Mouse (Mus musculus): ENCODE measurements around the gene Chd6.

The Chd6 gene

DNA sequence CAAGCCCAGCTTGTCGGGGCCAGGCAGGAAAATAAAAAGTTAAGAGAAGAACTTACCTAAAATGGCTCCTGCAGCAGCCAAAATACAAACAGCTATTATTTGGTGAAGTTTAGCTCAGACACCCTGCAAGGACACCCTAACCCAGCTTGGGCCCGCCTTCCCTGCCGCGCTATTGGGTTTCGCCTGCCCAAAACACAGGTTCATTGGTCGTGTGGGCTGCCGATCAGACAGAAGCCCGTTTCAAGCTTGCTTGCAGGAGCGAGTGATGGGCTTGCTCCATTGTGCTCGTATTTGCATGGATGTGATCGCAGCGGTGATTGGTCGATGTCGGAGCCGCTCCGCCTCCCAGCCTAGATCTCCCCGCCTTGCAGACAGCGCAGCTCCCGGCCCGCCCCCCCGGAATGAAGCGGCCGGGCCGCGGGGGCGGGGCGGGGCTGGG lies at the start of gene Chd6:
Chd6 (minus strand) TSS at position 143 of the 439 bp plus-strand sequence.
- DNase-seq (ENCODE audit: low spot score): peak; percentile 98

- DNase-seq (ENCODE audit: low spot score): no peak
Measured at GRCm38 (mm10) chr2:161150004-161150842, 41.3 kb upstream of the Chd6 start.

- DNase-seq (ENCODE audit: low spot score): no peak
Measured at GRCm38 (mm10) chr2:161148428-161149020, 39.6 kb upstream of the Chd6 start.

GRCm38 (mm10) chr2:161147656-161148427 lies 39.0 kb upstream of the Chd6 start:
- DNase-seq (ENCODE audit: low spot score): no peak

GRCm38 (mm10) chr2:161144799-161145198 lies 35.9 kb upstream of the Chd6 start:
- no peak for DNase-seq (ENCODE audit: low spot score)

DNA sequence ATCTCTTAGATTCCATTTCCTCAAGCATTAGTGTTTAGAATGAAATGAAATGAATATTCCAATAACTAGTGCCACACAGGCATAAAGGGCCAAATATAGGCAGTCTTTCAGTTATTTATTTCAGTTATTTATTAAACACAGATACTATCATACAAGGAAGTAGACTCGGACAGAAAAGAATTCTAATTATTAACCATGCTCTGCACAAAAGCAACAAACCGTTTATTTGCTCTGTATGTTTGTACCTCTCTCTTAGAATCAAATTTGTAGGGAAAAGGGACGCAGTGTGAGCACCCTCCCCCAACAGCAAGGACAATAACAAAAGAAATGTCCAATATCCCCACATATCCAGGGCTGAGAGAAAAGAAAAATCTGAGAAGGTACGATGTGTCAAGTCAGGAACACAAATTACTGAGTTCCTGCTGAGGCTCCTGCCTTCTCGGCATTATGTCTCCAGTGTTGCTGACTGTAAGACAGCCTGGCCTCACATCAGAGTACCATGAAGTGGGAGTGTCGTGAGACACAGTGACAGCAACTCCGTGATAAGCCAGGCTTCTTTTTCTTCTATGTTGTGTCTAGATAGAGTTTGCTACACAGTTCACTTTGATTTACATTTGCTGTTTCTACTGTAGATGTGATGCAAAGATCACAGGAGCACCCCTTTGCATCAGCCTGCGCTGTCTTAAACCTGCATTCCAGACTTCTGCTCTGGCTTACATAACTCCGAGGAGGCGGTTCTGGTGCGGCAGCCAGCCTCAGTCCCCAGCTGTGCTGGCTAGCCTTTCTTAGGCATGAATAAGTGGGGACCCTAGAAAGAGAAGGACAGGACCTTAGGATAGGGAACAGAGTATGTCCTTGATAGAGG lies 30.0 kb upstream of the Chd6 start:
- DNase-seq (ENCODE audit: low spot score): no peak

DNA sequence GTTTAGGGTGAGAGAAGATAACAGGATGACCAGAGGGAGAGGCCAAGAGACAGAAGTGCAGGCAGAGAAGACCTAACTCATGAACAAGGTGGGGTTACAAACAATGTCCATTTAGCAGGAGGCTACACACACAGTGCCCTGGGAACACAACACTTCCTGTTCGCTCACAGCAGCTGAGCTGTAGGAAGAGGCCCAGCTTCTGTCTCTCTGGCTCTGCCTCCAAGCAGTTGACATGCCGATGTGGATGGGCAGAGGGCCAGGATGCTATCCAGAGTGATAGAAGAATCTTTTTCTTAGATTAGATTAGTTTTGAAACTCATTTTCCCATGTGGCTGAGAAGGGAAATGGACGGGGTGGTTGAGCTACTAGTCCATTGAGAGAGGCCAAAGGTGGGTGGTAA lies 28.1 kb upstream of the Chd6 start:
- DNase-seq (ENCODE audit: low spot score): no peak

DNA sequence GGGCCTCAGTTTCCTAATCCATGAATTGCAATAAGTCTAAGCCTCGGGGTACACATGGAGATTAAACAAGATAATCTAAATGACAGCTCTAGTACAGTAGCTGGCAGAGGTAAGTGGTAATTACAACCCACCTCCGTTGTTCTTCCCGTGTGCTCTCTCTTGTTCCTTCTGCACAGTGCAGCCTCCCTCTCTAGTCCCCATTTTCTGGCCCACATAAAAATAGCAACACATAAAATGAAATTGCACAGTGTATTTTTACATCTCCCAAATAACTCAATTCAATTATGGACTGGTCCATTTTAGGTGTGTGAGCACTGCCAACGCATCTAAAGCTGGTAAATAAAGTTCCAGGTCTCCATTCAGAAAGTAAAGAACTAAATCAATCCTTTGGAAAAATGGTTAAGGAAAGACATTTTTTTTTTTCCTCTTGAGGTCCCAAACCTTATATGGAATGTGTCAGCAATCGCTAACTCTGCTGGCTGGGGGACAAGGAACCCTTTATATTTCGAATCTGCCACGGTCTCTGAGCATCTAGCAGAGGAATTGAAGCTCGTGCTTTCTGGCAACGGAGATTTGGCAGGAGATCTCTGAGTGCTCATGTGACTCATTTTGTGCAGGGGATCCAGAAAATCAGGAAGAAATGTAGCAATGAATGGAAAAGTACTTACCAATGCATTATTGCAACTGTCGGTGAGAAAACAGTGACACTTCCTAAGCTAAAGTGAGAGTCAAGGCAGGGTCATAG lies 19.7 kb upstream of the Chd6 start:
- DNase-seq (ENCODE audit: low spot score): no peak

DNA sequence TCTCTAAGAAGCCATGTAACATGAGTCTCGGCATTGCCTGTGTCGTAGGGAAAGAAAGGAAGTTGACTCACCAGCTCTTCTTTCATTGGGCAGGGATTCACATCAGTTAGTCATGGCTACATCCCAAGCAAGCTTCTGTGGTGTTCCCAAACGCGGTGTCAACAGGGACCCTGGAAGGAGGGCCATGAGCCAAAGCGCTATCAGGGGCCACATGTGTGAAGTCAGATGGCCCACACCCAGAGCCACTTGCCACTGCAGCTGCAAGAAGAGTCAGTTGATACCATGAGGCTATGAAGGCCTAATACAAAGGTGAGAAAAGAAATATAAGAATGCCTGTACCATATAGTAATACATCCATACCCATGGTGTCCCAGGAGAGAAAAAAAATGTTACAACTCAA lies 3.1 kb upstream of the Chd6 start:
- no peak for DNase-seq (ENCODE audit: low spot score)

GRCm38 (mm10) chr2:161109398-161109821 lies 535 bp upstream of the Chd6 start:
- DNase-seq (ENCODE audit: low spot score): no peak

GRCm38 (mm10) chr2:161108085-161108927 lies 569 bp downstream of the Chd6 start:
- no peak for DNase-seq (ENCODE audit: low spot score)

DNA sequence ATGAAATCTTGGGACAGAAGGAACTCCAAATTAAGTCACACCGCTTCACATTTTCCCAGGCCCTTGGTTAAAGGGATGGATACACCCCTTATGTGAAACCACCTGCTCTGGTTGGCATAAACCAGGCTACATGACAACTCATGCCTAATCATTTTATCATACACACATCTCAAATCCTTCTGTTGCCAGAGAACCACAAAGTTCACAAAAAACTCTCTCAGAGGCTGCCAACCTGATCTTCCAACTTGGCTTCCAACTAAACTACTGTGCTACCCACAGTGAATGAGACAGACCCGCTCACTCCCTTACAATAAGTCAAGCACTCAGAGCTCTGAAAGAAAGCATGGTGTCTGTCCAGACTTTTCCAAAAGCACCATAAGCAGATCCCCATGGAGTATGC lies 1.6 kb downstream of the Chd6 start:
- no peak for DNase-seq (ENCODE audit: low spot score)

GRCm38 (mm10) chr2:161103769-161104168 lies 5.1 kb downstream of the Chd6 start:
- DNase-seq (ENCODE audit: low spot score): no peak

GRCm38 (mm10) chr2:161102102-161102501 lies 6.8 kb downstream of the Chd6 start:
- DNase-seq (ENCODE audit: low spot score): no peak

- no peak for DNase-seq (ENCODE audit: low spot score)
Measured at GRCm38 (mm10) chr2:161097746-161098145, 11.1 kb downstream of the Chd6 start.

- DNase-seq (ENCODE audit: low spot score): no peak
Measured at GRCm38 (mm10) chr2:161090746-161091405, 18.0 kb downstream of the Chd6 start.

GRCm38 (mm10) chr2:161090200-161090599 lies 18.7 kb downstream of the Chd6 start:
- DNase-seq (ENCODE audit: low spot score): no peak

DNA sequence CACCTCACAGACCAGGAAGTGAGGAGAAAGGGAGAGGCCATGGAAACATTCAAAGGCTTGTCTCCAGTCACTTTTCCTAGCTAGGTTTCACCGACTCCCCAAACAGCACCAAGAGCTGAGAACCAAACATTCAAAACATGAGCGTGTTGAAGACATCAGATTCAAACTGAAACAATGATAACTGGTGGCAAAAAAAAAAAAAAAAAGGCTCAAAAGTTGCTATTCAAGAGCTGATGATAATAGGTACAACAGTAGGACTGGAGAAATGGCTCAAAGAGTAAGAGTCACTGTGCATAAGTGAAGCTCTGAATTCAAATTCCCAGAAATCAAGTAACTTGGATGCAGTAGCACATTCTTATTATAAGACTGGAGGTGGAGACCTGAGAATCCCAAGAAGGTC lies 30.3 kb downstream of the Chd6 start:
- no peak for DNase-seq (ENCODE audit: low spot score)

GRCm38 (mm10) chr2:161076262-161076661 lies 32.6 kb downstream of the Chd6 start:
- DNase-seq (ENCODE audit: low spot score): no peak

DNA sequence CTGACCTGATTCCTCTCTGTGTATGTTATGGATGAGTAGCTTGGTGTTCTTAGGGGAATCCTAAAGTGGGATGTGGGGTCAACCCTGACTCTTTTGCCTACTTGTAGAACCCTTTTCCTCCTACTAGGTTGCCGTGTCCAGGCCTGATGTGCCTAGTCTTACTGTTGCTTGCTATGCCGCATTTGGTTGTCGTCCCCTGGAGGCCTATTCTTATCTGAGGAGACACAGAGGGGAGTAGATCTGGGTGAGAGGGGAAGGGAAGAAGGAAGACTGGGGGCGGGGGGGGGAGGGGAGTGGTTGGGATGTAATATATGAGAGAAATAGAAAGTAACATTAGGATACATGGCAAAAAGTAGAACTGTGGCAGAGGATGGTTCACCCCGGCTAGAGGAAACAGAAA lies 33.3 kb downstream of the Chd6 start:
- no peak for DNase-seq (ENCODE audit: low spot score)
